Mouse (Mus musculus): ENCODE measurements around the gene Gtf3c4. TPM values are rescaled to one million over a fixed set of nuclear protein-coding genes. Genes with fewer than 3 reads are reported as not detected.

Gtf3c4 gene
- 13.3 and 13.7 TPM in 2 replicates for polyA plus RNA-seq (2015; fragmentation: Nextera tagmentation; extraction: Ambion mirVana)

DNA sequence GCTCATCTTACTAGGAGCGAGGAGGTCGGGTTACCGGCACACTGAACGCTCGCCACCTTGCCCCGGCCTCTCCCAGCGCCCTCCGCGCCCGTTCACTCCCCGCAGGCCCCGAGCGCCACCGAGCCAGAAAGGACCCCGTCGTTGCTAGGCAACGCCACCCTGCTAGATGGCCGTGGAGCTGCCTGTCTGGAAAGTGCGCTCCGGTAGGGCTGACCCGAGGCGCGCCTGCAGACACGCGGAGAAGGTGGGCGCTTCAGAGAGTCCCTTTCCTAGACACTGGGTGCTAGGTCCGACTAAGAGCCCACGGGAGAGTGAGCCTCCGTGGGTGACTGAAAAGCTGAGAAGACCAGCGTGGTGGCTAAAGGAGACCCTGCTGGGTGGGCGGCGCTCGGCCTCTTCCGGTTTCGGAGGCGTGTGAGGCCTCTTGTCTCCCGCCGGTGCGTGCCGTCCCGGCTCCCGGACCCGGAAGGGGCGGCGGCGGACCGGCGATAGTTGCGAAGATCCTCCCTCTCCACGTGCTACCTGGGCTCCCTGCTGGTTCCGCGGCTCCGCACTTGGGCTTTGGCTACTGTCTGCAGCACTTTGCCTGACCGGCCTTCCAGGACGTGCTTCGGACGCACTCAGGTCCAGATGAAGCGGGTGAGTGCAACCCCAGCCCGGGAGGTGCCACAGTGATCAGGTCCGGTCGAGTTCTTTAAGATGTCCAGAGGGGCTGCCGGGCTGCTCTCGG is at the start of gene Gtf3c4, which contains the start of gene Ddx31:
TSS of gene Gtf3c4 (minus strand) at position 139 of the 730 bp plus-strand sequence.
TSS of gene Ddx31 (plus strand) at position 185 of the 730 bp plus-strand sequence.
- peaks cover 7% of the 10 kb centered on the region for H3K36me3 ChIP-seq
- no peaks in the 10 kb centered on the region for H3K9me3 ChIP-seq (replicated peaks)
- peak within 1 kb of the TSS; percentile 89 for H3K4me3 ChIP-seq (replicated peaks)
- peak within 1 kb of the TSS; percentile 93 for H3K9ac ChIP-seq
- WGBS = 0% methylated on average over 58 of the region's 63 CpGs
- peak within 1 kb of the TSS; percentile 92 for H3K27ac ChIP-seq (replicated peaks)
- H3K4me1 ChIP-seq = peaks cover 36% of the 10 kb centered on the region
- H3K4me2 ChIP-seq (replicated peaks) = peak within 1 kb of the TSS; percentile 81
- H3K27me3 ChIP-seq = no peaks in the 10 kb centered on the region
- peak; percentile 96 for ATAC-seq (ENCODE audit: insufficient number of reproducible peaks, low FRiP score, low TSS enrichment, low read depth)

DNA sequence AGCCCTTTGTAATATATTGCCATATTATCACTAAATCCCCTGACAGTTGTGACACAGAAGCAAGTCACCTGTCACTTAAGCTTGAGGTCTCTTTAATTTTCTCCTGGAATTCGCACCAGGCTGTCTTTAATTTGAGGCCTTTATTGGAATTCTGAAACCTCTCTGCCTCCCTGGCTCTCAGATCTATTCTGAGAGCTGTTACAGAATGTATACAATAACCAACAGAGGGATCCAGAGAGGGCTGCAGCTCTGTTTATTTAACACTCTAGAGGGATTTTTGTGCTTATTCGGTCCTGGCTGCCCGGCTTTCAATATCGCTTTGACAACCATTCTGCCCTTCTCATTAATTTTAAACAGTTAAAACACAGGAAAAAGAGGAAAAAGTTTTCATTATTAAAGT is 44.8 kb upstream of the Gtf3c4 start:
- Histone ChIP-seq H3K4me2 (replicated peaks) (no peak overlapping the region), H3K4me1 (no peaks in the 10 kb centered on the region), H3K27me3 (no peaks in the 10 kb centered on the region), H3K4me3 (replicated peaks) (no peak overlapping the region), H3K36me3 (peaks cover 62% of the 10 kb centered on the region), H3K9me3 (replicated peaks) (no peaks in the 10 kb centered on the region), H3K27ac (replicated peaks) (no peak overlapping the region), H3K9ac (no peak overlapping the region)
- ATAC-seq (ENCODE audit: insufficient number of reproducible peaks, low FRiP score, low TSS enrichment, low read depth) = no peak
- 82% methylated on average over 4 of the region's 4 CpGs for WGBS

DNA sequence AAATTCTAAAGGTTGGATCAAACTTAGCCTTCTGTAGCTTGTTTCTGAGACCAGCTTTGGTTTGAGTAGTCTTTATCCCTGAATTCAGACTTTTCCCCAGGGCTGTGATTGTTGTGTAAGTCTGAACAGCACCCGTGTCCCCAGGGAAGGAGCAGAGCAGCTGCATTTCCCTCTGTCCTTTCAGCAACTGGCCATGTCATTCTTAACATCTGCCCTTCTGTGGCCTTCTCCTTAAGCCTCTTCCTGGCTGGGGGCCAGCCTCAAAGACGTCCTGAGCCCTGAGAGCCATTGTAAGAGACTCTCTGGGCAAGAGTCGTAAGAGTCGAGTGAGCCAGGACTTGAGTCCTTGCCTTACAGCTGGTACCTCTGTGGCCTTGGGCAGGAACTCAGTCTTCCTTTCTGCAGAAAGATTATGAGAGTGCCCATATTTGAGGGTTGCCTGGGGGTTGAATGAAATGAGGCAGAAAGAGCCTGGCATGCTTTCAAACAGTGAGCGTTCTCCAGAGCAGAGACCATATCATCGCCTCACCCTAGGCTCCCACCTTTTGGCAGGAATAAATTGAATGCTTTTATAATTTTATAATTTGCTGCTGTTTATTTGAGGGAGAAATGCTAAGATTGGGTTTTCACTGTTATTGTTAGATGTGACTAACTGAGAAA is 42.8 kb upstream of the Gtf3c4 start:
- Histone ChIP-seq H3K27me3 (no peaks in the 10 kb centered on the region), H3K4me2 (replicated peaks) (no peak overlapping the region), H3K4me1 (no peaks in the 10 kb centered on the region), H3K9me3 (replicated peaks) (no peaks in the 10 kb centered on the region), H3K36me3 (peaks cover 46% of the 10 kb centered on the region), H3K4me3 (replicated peaks) (no peak overlapping the region), H3K27ac (replicated peaks) (no peak overlapping the region), H3K9ac (no peak overlapping the region)
- 74% methylated on average over 6 of the region's 6 CpGs for WGBS
- ATAC-seq (ENCODE audit: insufficient number of reproducible peaks, low FRiP score, low TSS enrichment, low read depth) = no peak

DNA sequence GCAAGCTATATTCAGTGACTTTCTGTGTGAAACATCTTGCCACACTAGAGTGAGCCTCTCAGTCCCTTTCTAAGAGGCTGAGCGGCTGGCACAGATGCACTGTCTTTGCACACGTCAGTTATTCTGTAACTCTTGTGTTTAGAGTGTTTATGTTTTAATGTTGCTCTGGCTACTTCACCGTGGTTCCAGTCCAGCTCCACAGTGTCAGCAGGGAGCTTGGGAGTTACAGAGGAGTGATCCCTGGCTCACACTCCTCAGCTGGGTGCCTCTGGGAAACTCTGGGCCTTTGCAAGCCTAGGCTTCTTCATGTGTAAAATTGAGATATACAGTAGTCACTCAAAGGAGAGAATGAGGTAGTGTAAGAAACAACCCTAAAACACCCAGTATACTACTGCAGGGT is 41.9 kb upstream of the Gtf3c4 start:
- WGBS = 84% methylated on average over 3 of the region's 3 CpGs
- Histone ChIP-seq H3K4me1 (no peaks in the 10 kb centered on the region), H3K27ac (replicated peaks) (no peak overlapping the region), H3K36me3 (peaks cover 45% of the 10 kb centered on the region), H3K27me3 (no peaks in the 10 kb centered on the region), H3K9ac (no peak overlapping the region), H3K9me3 (replicated peaks) (no peaks in the 10 kb centered on the region), H3K4me2 (replicated peaks) (no peak overlapping the region), H3K4me3 (replicated peaks) (no peak overlapping the region)
- ATAC-seq (ENCODE audit: insufficient number of reproducible peaks, low FRiP score, low TSS enrichment, low read depth) = no peak

DNA sequence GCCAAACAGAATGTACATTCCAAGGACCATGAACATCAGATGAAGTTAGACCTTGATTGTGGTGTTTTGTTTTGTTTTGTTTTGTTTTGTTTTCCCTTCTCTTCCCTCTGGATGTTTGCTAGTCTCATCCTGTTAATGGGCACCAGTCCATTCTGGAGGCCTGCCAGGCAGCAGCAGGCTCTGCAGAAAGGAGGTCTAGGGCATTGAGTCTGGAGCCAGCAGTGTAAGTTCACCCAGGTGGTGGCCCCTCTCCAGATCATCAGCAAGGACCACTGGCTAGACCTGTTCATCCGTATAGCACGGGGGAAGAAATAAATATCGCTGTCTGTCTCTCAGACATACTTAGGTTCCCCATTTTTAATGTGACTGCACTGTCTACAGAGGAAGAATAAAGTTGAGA is 41.1 kb upstream of the Gtf3c4 start:
- Histone ChIP-seq H3K4me3 (replicated peaks) (no peak overlapping the region), H3K9ac (no peak overlapping the region), H3K27me3 (no peaks in the 10 kb centered on the region), H3K27ac (replicated peaks) (no peak overlapping the region), H3K9me3 (replicated peaks) (no peaks in the 10 kb centered on the region), H3K36me3 (peaks cover 47% of the 10 kb centered on the region), H3K4me2 (replicated peaks) (no peak overlapping the region), H3K4me1 (no peaks in the 10 kb centered on the region)
- 83% methylated on average over 3 of the region's 3 CpGs for WGBS
- no peak for ATAC-seq (ENCODE audit: insufficient number of reproducible peaks, low FRiP score, low TSS enrichment, low read depth)

DNA sequence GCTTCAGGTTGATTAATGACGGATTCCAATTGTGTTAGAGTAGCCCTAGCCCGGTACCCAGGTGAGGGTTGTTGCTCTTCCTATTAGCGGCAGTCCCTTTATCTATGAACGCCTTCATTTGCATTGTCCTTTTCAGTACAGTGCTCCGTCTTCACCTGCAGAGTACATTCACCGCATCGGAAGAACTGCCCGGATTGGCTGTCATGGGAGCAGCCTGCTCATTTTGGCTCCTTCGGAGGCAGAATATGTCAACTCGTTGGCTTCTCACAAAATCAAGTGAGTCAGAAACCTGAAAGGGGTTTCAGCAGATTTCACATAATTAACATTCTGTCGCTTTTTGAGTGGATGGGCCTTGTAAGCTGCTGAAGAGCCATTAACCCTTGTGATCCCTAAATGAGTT is 35.4 kb upstream of the Gtf3c4 start:
- no peaks in the 10 kb centered on the region for H3K4me1 ChIP-seq
- 89% methylated on average over 11 of the region's 11 CpGs for WGBS
- H3K4me2 ChIP-seq (replicated peaks) = no peak overlapping the region
- peaks cover 46% of the 10 kb centered on the region for H3K36me3 ChIP-seq
- no peaks in the 10 kb centered on the region for H3K27me3 ChIP-seq
- H3K27ac ChIP-seq (replicated peaks) = no peak overlapping the region
- no peaks in the 10 kb centered on the region for H3K9me3 ChIP-seq (replicated peaks)
- H3K9ac ChIP-seq = no peak overlapping the region
- no peak for ATAC-seq (ENCODE audit: insufficient number of reproducible peaks, low FRiP score, low TSS enrichment, low read depth)
- no peak overlapping the region for H3K4me3 ChIP-seq (replicated peaks)

DNA sequence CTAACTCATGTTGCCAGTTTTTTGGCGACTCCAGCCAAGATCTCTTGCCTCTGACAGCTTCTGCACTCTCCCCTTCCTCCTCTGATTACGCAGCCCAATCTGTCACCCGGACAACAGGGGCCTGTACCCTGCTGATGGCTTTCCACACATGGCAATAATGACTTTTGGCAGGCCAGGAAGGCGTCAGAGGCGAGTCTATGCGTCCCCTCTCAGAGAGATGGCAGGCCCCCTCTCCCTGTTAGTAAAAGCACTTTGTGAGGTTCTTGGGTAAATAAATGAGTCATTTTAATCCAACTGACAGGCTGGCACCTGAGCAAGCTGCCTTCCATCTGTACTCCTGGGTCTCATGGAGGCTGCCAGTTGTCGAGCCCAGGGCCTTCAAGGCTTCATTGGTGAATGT is 27.3 kb upstream of the Gtf3c4 start:
- no peak overlapping the region for H3K27ac ChIP-seq (replicated peaks)
- H3K9me3 ChIP-seq (replicated peaks) = no peaks in the 10 kb centered on the region
- H3K4me2 ChIP-seq (replicated peaks) = no peak overlapping the region
- 73% methylated on average over 7 of the region's 7 CpGs for WGBS
- ATAC-seq (ENCODE audit: insufficient number of reproducible peaks, low FRiP score, low TSS enrichment, low read depth) = no peak
- no peak overlapping the region for H3K4me3 ChIP-seq (replicated peaks)
- no peaks in the 10 kb centered on the region for H3K4me1 ChIP-seq
- no peak overlapping the region for H3K9ac ChIP-seq
- H3K36me3 ChIP-seq = peaks cover 42% of the 10 kb centered on the region
- no peaks in the 10 kb centered on the region for H3K27me3 ChIP-seq

DNA sequence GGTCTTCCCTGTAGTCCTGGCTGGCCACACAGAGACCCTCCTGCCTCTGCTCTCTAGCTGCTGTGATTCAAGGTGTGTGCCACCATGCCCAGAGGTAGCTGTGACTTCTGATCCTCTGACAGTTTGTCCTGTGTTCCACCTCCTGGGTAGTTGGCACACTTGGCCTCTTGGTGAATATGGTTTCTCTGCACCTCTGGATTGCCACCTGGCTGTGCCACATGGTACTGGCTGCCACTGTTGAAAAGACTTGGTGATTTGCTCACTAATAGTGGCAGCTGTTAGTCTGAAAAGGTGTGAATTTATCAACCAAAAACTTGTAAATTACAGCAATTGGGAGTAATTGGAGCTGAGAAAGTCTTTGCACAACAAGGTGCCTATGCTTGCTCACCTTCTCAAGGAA is 23.7 kb upstream of the Gtf3c4 start:
- no peak overlapping the region for H3K4me3 ChIP-seq (replicated peaks)
- no peak overlapping the region for H3K9ac ChIP-seq
- H3K27me3 ChIP-seq = no peaks in the 10 kb centered on the region
- no peaks in the 10 kb centered on the region for H3K4me1 ChIP-seq
- no peak overlapping the region for H3K4me2 ChIP-seq (replicated peaks)
- ATAC-seq (ENCODE audit: insufficient number of reproducible peaks, low FRiP score, low TSS enrichment, low read depth) = no peak
- H3K36me3 ChIP-seq = peaks cover 70% of the 10 kb centered on the region
- no peaks in the 10 kb centered on the region for H3K9me3 ChIP-seq (replicated peaks)
- H3K27ac ChIP-seq (replicated peaks) = no peak overlapping the region

DNA sequence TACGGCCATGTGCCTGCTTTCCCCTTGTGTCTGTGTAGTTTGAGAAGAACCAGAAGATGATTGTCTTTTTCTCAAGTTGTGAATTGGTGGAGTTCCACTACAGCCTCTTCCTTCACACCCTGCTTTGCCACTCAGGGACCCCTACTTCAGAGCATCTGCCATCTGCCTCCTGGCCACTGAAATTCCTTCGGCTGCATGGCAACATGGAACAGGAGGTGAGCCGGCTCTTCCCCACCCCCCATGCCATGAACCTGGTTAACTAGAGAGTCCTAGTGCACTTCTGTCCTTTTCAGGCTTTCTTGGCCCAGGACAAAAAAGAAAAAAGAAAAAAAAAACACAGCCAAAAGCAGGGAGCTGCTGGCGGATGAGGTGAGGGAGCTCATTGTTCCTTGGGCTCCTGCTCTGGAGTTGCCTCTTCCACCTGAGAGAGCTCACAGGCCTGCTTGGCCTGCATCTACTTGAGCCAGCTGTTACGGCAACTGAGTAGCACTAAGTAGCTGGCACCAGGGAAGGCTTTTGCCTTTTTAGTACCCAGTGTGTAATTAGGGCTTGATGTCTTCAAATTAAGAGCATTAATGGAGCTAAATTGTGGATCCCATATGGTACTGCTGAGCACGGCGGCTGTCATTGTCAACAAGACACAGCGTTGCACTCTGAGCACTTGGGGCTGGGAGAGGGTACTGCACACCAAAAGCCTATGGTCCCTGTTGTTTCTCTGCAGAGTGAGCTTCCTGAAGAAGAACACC is 20.7 kb upstream of the Gtf3c4 start:
- no peak overlapping the region for H3K27ac ChIP-seq (replicated peaks)
- H3K4me2 ChIP-seq (replicated peaks) = no peak overlapping the region
- H3K4me3 ChIP-seq (replicated peaks) = no peak overlapping the region
- no peak for ATAC-seq (ENCODE audit: insufficient number of reproducible peaks, low FRiP score, low TSS enrichment, low read depth)
- H3K36me3 ChIP-seq = peaks cover 62% of the 10 kb centered on the region
- H3K9me3 ChIP-seq (replicated peaks) = no peaks in the 10 kb centered on the region
- no peak overlapping the region for H3K9ac ChIP-seq
- H3K4me1 ChIP-seq = no peaks in the 10 kb centered on the region
- WGBS = 89% methylated on average over 8 of the region's 8 CpGs
- no peaks in the 10 kb centered on the region for H3K27me3 ChIP-seq

DNA sequence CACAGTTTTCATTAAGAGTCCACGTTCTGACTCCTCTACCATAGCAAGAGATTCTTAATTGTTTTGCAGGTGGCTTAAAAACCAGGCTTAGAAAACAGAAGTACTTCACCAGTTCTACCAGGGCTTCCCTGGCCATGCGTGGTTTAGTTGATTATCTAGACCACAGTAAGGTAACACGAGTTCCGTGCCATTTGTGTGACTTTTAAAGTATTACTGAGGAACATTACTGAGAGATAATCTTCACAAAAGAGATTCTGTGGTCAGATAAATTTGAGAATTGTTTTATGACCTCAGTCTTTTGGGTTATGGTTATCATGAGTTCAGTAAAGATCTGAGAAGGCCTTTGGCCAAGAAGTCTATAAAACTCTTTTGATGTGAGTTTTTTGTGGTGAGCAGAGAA is 19.1 kb upstream of the Gtf3c4 start:
- Histone ChIP-seq H3K9ac (no peak overlapping the region), H3K4me1 (no peaks in the 10 kb centered on the region), H3K27me3 (no peaks in the 10 kb centered on the region), H3K27ac (replicated peaks) (no peak overlapping the region), H3K4me3 (replicated peaks) (no peak overlapping the region), H3K36me3 (peaks cover 60% of the 10 kb centered on the region), H3K4me2 (replicated peaks) (no peak overlapping the region), H3K9me3 (replicated peaks) (no peaks in the 10 kb centered on the region)
- no peak for ATAC-seq (ENCODE audit: insufficient number of reproducible peaks, low FRiP score, low TSS enrichment, low read depth)
- 86% methylated on average over 4 of the region's 4 CpGs for WGBS

DNA sequence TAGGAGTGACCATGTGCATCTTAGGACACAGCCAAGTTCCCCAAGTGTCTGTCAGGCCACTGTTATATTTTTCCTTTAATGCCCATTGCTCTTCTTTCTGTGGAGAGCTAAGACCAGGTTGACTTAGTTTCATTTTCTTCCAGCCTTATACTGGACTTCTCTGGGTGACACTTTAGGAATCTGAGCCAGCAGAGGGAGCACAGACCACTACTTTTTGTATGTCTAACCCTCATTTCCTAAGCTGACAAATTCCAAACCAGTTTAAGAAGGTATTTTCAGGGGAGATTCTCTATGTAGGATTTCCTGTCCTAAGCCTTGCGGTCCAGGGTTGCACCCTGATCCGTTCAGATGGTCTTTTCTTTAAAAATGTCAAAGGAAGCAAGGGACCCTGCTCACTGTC is 15.6 kb upstream of the Gtf3c4 start:
- WGBS = 93% methylated on average over 2 of the region's 2 CpGs
- Histone ChIP-seq H3K9me3 (replicated peaks) (no peaks in the 10 kb centered on the region), H3K9ac (no peak overlapping the region), H3K4me3 (replicated peaks) (no peak overlapping the region), H3K4me1 (no peaks in the 10 kb centered on the region), H3K4me2 (replicated peaks) (no peak overlapping the region), H3K27ac (replicated peaks) (no peak overlapping the region), H3K27me3 (no peaks in the 10 kb centered on the region), H3K36me3 (peaks cover 36% of the 10 kb centered on the region)
- ATAC-seq (ENCODE audit: insufficient number of reproducible peaks, low FRiP score, low TSS enrichment, low read depth) = no peak
